Mouse (Mus musculus) telencephalon, adult 2 months (tissue): ENCODE measurements around the gene Spag7.

Source experiments
- DNase-seq: peaks from one replicate; pipeline ENCODE4 v3.0.0-alpha.2; 2011; ENCODE audit warnings: low read depth, low spot score

Spag7 gene

GRCm38 (mm10) chr11:70643051-70643450 lies 26.2 kb downstream of the Spag7 start:
- DNase-seq: no peak

GRCm38 (mm10) chr11:70641241-70641640 lies 28.0 kb downstream of the Spag7 start:
- DNase-seq: no peak

- no peak for DNase-seq
Measured at GRCm38 (mm10) chr11:70639976-70640375, 29.2 kb downstream of the Spag7 start.

- no peak for DNase-seq
Measured at GRCm38 (mm10) chr11:70638714-70639278, 30.4 kb downstream of the Spag7 start, which contains the start of gene Gp1ba. Gene Gp1ba, plus strand, starts transcription at chr11:70639122.

GRCm38 (mm10) chr11:70638293-70638692 lies 30.9 kb downstream of the Spag7 start:
- DNase-seq: no peak

DNA sequence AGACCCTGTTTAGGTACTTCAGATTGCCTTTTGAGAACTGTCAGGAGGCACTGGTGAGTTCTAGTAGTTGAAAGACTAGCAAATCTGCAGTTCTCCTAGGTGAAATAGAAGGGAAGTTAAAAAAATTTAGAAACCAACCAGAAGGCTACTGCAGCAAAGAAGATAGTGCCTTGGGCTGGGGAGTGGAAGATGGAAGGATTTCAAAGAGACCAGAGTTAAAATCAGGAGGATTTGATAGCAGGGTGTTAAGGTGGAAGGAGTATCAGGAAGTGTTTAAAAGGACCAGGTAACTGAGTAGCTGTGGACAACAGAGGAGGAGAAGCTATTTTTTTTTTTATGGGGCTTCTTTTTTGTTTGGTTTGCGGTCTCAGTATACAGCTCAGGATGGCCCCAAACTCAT lies 31.5 kb downstream of the Spag7 start:
- no peak for DNase-seq

- no peak for DNase-seq
Measured at GRCm38 (mm10) chr11:70635601-70636000, 33.6 kb downstream of the Spag7 start.

DNA sequence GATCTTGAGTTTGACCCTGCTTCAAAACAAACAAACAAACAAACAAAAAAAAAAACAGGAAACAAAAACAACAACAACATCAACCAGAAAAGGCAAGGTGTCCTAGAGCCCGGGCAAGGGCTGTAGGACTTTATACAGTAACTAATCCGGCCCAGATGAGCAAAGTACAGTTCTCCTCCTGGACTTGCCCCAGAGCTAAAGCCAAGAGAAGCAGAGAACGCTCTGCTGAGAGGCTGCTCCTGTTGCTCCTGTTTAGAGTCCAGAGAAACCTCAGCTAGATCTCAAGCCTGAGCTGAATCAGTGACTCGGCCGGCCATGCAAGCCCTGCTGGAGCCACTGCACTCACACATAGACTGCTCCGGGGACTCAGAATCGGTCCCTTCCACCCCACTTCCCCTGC lies 39.1 kb downstream of the Spag7 start:
- DNase-seq: no peak

DNA sequence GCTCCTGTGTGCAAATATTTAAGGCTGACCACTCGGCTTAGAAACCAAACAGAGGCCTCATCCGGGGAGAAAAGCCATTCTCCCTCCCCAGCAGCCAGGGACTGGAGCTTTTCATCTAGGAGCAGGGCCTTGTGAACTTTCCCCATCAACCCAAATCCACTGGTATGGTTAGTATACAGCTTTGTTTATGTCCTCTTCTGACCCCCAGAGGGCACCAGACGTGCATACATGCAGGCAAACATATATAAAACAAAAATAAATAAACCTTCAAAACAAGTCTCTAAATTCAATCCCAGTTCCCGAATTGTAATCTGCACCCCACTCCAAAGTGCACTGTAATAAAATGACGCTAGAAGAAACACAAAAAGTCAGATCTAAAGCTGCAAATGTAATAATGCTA lies 39.7 kb downstream of the Spag7 start:
- DNase-seq: no peak

- no peak for DNase-seq
Measured at GRCm38 (mm10) chr11:70628431-70628830, 40.8 kb downstream of the Spag7 start.

GRCm38 (mm10) chr11:70626877-70627276 lies 42.3 kb downstream of the Spag7 start:
- DNase-seq: no peak

DNA sequence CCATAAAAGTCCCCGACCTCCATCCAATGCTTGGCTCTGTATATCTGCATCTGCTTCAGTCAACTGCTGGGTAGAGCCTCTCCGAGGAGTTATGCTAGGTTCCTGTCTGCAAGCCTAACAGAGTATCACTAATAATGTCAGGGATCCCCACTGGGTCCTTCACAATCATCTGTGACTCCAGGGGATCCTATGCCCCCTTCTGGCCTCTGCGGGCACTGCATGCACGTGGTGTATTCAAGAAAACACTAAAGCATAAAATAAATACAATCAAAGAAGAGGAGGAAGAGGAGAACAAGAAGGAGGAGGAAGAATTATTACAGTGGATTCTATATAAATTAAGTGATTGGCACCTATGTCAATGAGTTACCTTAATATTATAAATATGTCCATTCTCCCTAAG lies 43.7 kb downstream of the Spag7 start:
- DNase-seq: no peak

GRCm38 (mm10) chr11:70623053-70623742 lies 46.0 kb downstream of the Spag7 start:
- DNase-seq: no peak

DNA sequence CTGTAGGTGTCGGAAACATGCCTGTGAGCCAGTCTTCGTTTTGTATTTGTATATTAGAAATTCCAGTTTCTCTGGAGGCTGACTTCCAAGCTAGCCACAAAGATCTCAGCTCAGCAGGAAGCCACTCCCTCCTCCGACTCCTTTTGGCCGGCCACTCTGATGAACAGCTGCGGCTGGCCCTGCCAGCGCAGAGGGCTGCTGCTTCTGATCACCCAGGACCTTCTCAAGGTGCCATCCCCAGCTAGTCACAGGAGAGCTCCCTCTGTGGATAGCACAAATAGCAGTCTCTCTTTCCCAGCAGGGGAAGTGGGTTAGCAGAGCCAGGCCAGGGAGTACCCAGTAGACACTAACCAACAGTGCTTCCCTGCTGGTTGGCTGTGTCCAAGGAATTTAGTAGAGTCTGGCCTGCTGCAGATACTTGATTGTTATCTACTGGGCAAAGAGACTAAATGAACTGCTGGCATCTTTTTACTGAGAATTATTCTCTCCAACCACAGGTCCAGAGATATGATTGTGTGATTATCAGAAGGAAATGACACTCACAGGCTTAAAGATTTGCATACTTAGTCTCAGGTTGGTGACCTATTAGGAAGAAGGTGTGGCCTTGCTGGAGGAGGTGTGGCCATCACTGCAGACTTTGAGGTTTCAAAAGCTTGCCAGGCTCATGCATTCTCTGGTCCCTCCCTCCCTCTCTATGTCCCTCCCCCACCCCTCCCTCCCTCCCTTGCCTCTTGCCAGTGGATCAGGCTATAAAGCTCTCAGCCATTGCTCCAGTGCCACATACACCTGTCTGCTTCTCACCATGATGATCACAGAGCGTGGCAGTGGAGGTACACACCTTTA lies 47.0 kb downstream of the Spag7 start:
- no peak for DNase-seq

GRCm38 (mm10) chr11:70619101-70619500 lies 50.1 kb downstream of the Spag7 start, which contains the start of gene Chrne:
Gene Chrne, minus strand, starts transcription at chr11:70619216.
- DNase-seq: no peak

DNA sequence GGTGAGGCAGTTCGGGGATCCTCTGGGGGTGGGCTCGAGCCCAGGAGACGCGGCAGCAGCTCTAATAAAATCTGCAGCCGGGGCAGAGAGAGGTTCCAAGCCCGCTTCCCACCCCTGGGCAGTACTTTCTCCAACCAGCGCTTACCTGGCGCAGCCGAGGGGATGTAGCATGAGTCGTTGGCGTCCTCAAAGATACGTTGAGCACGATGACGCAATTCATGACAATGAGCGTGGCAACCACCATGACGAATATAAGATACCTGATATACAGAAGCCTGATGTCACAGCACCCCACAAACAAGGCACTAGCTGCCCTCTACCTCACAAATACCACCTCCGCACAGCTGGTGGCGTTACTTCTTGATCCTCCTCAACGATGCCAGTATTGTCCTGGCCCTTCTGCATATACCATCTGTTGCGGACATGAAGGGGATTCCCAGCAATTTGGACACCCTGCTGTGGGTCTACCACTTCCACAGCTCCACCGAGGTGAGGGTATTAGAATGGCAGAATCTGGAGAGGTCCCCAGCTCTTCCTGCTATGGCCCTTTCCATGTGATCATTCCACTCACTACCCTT lies 53.6 kb downstream of the Spag7 start, which contains the start of gene 4930544D05Rik:
Gene 4930544D05Rik, plus strand, starts transcription at position 333 of the 578 bp plus-strand sequence.
- no peak for DNase-seq

DNA sequence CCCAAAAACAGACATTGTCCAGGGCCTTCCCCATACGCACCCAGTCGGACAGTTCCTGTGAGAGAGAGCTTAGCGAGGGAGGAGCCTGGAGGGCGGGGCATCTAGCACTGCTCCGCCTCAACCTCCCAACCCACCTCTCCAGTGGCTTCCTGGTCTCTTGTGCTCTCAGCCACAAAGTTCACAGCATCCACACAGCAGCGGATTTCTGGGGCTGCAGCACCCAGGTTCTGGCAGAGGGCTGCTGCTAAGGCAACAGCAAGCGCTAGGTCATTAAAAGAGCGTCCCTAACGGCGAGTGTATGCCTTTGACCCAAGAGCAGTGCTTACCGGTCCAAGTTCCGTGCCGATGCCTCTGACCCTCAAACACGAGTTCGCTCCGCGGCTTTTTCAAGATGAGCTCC lies 54.1 kb downstream of the Spag7 start:
- no peak for DNase-seq
